Mouse (Mus musculus) spleen, adult 2 months (tissue): ENCODE data around the gene Olfr429.

Experiments
- CTCF ChIP-seq: fragments of 200-500 bp; IDR thresholded peaks from 2 replicates; pipeline ENCODE4 v1.5.1; 2011; ENCODE audit warnings: mild to moderate bottlenecking, inconsistent platforms; ENCODE audit not compliant: insufficient read depth, insufficient read length, insufficient replicate concordance; ENCODE audit errors: extremely low read depth
- POLR2A ChIP-seq: fragments of 200-500 bp; IDR thresholded peaks from 2 replicates; pipeline ENCODE4 v1.6.1; 2011; ENCODE audit warnings: low read depth, low read length, inconsistent platforms

DNA sequence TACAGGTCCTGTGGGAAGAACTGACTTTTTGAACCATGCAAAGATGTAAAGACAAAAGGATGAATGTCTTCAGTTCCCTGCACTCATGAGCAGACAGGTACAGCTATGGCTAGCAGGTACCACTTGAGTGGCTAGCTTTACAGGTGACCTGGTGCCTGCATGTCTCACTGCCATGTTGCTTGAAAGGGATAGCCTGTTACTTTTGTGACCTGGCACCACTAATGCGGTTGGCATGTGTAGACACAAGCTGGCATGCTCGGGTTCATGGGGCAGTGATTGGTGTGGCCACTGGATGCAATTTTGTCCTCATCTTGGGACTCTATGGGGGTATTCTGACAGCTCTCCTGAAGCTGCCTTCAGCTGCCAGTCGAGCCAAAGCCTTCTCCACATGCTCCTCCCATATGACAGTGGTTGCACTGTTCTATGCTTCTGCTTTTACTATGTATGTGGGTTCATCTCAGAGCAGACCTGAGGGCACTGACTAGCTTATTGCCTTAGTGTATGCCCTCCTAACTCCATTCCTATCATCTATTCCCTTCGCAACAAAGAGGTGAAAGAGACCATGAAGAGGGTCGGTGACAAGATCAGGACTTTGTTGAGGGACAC lies 32.1 kb upstream of the Olfr429 start:
- TF ChIP-seq CTCF (no peak), POLR2A (no peak)
